ENCODE assay signal across 8 mouse cellular contexts in the genomic region with DNA sequence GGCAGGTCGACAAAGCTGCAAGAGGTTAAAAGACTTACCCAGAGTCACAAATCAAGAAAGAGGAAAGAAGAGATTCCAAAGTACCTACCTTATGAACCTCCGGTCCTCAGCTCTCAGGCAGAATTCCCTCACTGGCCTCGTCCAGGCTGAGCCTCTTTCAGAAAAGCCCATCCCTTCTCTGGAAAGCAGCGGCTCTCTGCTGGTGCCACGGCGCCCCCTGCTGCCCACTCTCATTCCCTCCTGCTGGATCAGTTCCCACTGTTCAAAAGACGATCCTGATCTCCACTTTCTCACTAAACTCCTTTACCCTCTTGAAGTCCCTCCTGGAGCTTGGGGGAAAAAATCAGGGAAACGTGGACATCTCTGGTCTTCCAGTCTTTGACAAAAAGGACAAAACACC. TPM values are rescaled to one million over a fixed set of nuclear protein-coding genes. Genes with fewer than 3 reads are reported as not detected.
DNase-seq lines count a peak whose midpoint lies in the region; ATAC-seq and TF ChIP-seq lines count a peak whose summit lies in the region.
"Had no signal": no experiment of that assay in that cellular context is flagged by ENCODE, and none has a peak within 500 bp of the region (broad histone marks: within the 10 kb centered on the region; RNA-seq: fewer than 3 reads in every experiment).

No protein-coding gene starts in this region.

- no peaks in the 10 kb centered on the region for H3K27me3 ChIP-seq in forebrain, embryonic 16.5 days (replicated peaks; ENCODE audit: control insufficient read depth, insufficient read depth, low read length)
- H3K27me3 ChIP-seq in hindbrain, postnatal 0 days (ENCODE audit: insufficient read depth, low read length), result no peaks in the 10 kb centered on the region
- H3K27me3 ChIP-seq in midbrain, embryonic 15.5 days (replicated peaks), result peaks cover 5% of the 10 kb centered on the region

- peak; percentile 47; the same call in 1 of the 2 replicates for ATAC-seq in forebrain, embryonic 16.5 days
- ATAC-seq in hindbrain, postnatal 0 days, result no peak
- ATAC-seq in midbrain, embryonic 15.5 days (replicated peaks), result 0 out of 2 replicates have a peak, but pooled peaks have one; percentile 35

- H3K27ac ChIP-seq in forebrain, embryonic 16.5 days (ENCODE audit: low read length), result no peak overlapping the region
- no peak overlapping the region for H3K27ac ChIP-seq in hindbrain, postnatal 0 days
- no peak overlapping the region for H3K27ac ChIP-seq in midbrain, embryonic 15.5 days
- H3K27ac ChIP-seq: liver, embryonic 15.5 days had no signal

- TF ChIP-seq CTCF in hindbrain, postnatal 0 days (IDR thresholded peaks at IDR 0.05; ENCODE audit: low read depth), result peak; percentile 92

- no peaks in the 10 kb centered on the region for H3K36me3 ChIP-seq in forebrain, embryonic 16.5 days (ENCODE audit: control insufficient read depth, insufficient read depth)
- no peaks in the 10 kb centered on the region for H3K36me3 ChIP-seq in hindbrain, postnatal 0 days (ENCODE audit: insufficient read depth, low read length)
- no peaks in the 10 kb centered on the region for H3K36me3 ChIP-seq in midbrain, embryonic 15.5 days (replicated peaks)
- H3K36me3 ChIP-seq: liver, embryonic 15.5 days had no signal

- WGBS in forebrain, embryonic 16.5 days, result 0% methylated on average over 7 of the region's 8 CpGs
- under 1% methylated on average over 7 of the region's 8 CpGs for WGBS in hindbrain, postnatal 0 days
- 2% methylated on average over 7 of the region's 8 CpGs for WGBS in midbrain, embryonic 15.5 days

- no peak overlapping the region for H3K4me3 ChIP-seq in forebrain, embryonic 16.5 days (replicated peaks; ENCODE audit: low read length)
- no peak overlapping the region for H3K4me3 ChIP-seq in hindbrain, postnatal 0 days (ENCODE audit: low read length)
- no peak overlapping the region for H3K4me3 ChIP-seq in midbrain, embryonic 15.5 days
- H3K4me3 ChIP-seq: liver, embryonic 15.5 days had no signal

- H3K9me3 ChIP-seq in forebrain, embryonic 16.5 days (ENCODE audit: control insufficient read depth, low read length), result no peaks in the 10 kb centered on the region
- no peaks in the 10 kb centered on the region for H3K9me3 ChIP-seq in hindbrain, postnatal 0 days (ENCODE audit: low read length)
- no peaks in the 10 kb centered on the region for H3K9me3 ChIP-seq in midbrain, embryonic 15.5 days
- H3K9me3 ChIP-seq: liver, embryonic 15.5 days had no signal

- H3K4me2 ChIP-seq in forebrain, embryonic 16.5 days (ENCODE audit: low read length), result no peak overlapping the region
- no peak overlapping the region for H3K4me2 ChIP-seq in hindbrain, postnatal 0 days (ENCODE audit: low read depth, low read length)
- H3K4me2 ChIP-seq in midbrain, embryonic 15.5 days, result no peak overlapping the region
- H3K4me2 ChIP-seq: liver, embryonic 15.5 days had no signal

- H3K9ac ChIP-seq in forebrain, embryonic 16.5 days (replicated peaks; ENCODE audit: low read depth, low read length), result no peak overlapping the region
- H3K9ac ChIP-seq in hindbrain, postnatal 0 days (replicated peaks; ENCODE audit: low read length), result no peak overlapping the region
- H3K9ac ChIP-seq in midbrain, embryonic 15.5 days, result no peak overlapping the region
- H3K9ac ChIP-seq: liver, embryonic 15.5 days had no signal

- H3K4me1 ChIP-seq in forebrain, embryonic 16.5 days (replicated peaks; ENCODE audit: control insufficient read depth, insufficient read depth, low read length), result peaks cover 18% of the 10 kb centered on the region
- H3K4me1 ChIP-seq in hindbrain, postnatal 0 days (ENCODE audit: insufficient read depth, low read length), result peaks cover 9% of the 10 kb centered on the region; the same call in 1 of the 2 replicates
- H3K4me1 ChIP-seq in midbrain, embryonic 15.5 days, result peaks cover 13% of the 10 kb centered on the region
- H3K4me1 ChIP-seq: liver, embryonic 15.5 days had no signal

- DNase-seq in MN1 (ENCODE audit: low spot score), result peak; percentile 83
- DNase-seq in brain, embryonic 18.5 days (ENCODE audit: low read depth, low spot score), result peak; percentile 59
- DNase-seq in hindbrain, postnatal 0 days (ENCODE audit: low spot score), result peak; percentile 91
- peak; percentile 35 to 87 for DNase-seq in left cerebral cortex, adult 8-10 months (ENCODE audit: low spot score in 2 of 2)
- DNase-seq in spleen, postnatal 14 days (ENCODE audit: low spot score in 2 of 2), result peak; percentile 43 to 59

RNA-seq across cellular contexts. Expression of gene Rplp1, which starts 15.9 kb away (rescaled TPM):
- polyA plus RNA-seq in forebrain, embryonic 16.5 days (2015; fragmentation: Nextera tagmentation; extraction: Ambion mirVana), result 804 and 844 TPM in 2 replicates
- 2,832 and 4,239 TPM in 2 replicates for total RNA-seq in hindbrain, postnatal 0 days (2014; rRNA removed)
- polyA plus RNA-seq in hindbrain, postnatal 0 days (2015; fragmentation: Nextera tagmentation; extraction: Ambion mirVana), result 1,070 and 1,080 TPM in 2 replicates
- total RNA-seq in left cerebral cortex, adult 8-10 months (2022), result 1,000 to 10,000 TPM; 1,482 to 1,620 (median 1,566) TPM
- 856 and 860 TPM in 2 replicates for polyA plus RNA-seq in midbrain, embryonic 15.5 days (2015; fragmentation: Nextera tagmentation; extraction: Ambion mirVana)

RNA-seq across cellular contexts. Expression of gene Kif23, which starts 48.2 kb away (rescaled TPM):
- polyA plus RNA-seq in forebrain, embryonic 16.5 days (2015; fragmentation: Nextera tagmentation; extraction: Ambion mirVana), result 36.6 and 37.5 TPM in 2 replicates
- 4.5 and 7.5 TPM in 2 replicates for total RNA-seq in hindbrain, postnatal 0 days (2014; rRNA removed)
- polyA plus RNA-seq in hindbrain, postnatal 0 days (2015; fragmentation: Nextera tagmentation; extraction: Ambion mirVana), result 14.7 and 15.5 TPM in 2 replicates
- 1 to 10 TPM; 1.2 to 2.1 (median 2.1) TPM for total RNA-seq in left cerebral cortex, adult 8-10 months (2022)
- 16.2 and 16.9 TPM in 2 replicates for polyA plus RNA-seq in midbrain, embryonic 15.5 days (2015; fragmentation: Nextera tagmentation; extraction: Ambion mirVana)
